Mouse (Mus musculus): ENCODE measurements around the gene Mms19. TPM values are rescaled to one million over a fixed set of nuclear protein-coding genes. Genes with fewer than 3 reads are reported as not detected.

Mms19 gene
- polyA plus RNA-seq (2016; fragmentation: Nextera tagmentation; extraction: Ambion mirVana): 41.5 and 41.7 TPM in 2 replicates

DNA sequence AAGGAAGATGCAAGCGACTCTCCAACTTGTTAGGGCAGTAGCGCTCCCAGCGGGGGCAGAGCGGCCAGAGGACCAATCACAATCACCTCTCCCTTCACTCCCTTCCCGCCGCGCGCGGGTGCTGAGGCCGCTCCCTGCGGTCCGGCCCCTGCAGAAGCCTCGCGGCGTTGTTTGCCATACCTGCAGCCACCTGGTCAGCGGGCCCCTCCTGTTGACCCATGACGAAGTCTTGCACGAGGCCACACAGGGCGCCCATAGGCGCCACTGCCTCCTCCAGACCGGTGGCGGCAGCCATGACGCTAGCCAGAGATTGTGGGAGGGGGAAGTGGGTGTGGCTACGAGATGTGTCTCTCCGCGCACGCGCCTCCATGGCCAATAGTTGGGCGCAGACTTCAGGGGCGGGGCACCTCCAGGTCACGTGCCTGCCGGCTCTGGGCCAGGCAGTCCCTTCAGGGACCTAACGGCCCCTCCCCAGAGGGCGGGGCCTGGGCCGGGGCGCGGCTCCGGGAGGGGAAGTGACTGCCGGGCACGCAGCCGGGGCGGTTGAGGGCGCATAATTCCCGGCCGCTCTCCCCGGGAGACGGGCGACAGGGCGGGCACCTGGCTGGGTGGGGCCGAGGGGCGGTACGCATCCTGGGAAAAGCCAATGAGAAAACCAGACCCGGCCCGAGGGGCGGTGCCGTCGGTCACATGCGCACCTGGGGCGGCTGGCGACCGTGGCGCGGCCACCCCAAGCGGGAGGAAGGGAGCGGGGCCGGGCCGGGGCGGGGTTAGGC is at the start of gene Mms19:
Gene Mms19, minus strand, starts transcription at position 339 of the 776 bp plus-strand sequence.
- Histone ChIP-seq H3K27ac (peak within 1 kb of the TSS; percentile 84), H3K9me3 (no peaks in the 10 kb centered on the region), H3K4me3 (peak within 1 kb of the TSS; percentile 92), H3K4me1 (peaks cover 24% of the 10 kb centered on the region), H3K9ac (peak within 1 kb of the TSS; percentile 78), H3K27me3 (no peaks in the 10 kb centered on the region), H3K36me3 (no peaks in the 10 kb centered on the region; the same call in 1 of the 2 replicates), H3K4me2 (replicated peaks) (peak within 1 kb of the TSS; percentile 81)
- peak; percentile 88 for ATAC-seq (ENCODE audit: insufficient number of reproducible peaks, insufficient read depth, low FRiP score, low TSS enrichment)
- under 1% methylated on average over 61 of the region's 68 CpGs for WGBS

DNA sequence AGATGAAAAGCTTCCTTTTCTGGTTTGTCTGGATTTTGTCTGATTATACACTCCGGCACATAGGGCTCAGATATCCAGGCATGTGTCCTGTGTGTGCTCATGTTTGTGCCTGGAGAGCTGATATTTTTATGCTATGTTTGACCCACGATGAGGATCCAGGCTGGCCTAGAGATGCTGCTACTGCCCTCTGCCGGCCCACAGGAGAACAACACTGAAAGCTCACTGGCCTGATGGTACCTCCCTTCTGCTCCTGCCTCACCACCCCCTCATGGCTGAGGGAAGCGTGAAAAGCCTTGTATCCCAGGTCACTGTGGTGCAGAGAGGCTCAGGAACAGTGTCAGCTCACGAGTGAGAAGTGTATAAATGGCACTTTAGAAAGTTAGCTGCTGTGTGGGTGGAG is 45.2 kb upstream of the Mms19 start:
- Histone ChIP-seq H3K27me3 (no peaks in the 10 kb centered on the region), H3K4me2 (replicated peaks) (no peak overlapping the region), H3K36me3 (no peaks in the 10 kb centered on the region), H3K9me3 (no peaks in the 10 kb centered on the region), H3K27ac (no peak overlapping the region), H3K4me3 (no peak overlapping the region), H3K9ac (no peak overlapping the region), H3K4me1 (0 out of 2 replicates have a peak, but pooled peaks cover 9% of the 10 kb centered on the region)
- ATAC-seq (ENCODE audit: insufficient number of reproducible peaks, insufficient read depth, low FRiP score, low TSS enrichment): peak; percentile 54; the same call in 1 of the 2 replicates
- 8% methylated on average over 5 of the region's 5 CpGs for WGBS

DNA sequence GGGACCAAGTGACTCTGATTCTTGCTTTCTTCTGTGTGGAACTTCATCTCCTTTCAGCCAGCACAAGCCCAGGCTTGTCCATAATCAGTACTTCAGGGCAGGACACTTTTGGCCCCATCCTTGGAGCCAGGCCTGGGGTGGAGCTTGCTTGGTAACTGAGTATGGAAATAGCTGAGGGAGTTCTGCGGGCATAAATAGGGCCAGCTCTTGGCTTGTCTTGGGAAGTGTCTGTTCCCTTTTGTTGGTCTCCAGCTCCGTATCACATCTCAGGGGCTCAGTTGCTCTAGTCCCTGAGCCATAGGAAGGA is 41.5 kb upstream of the Mms19 start:
- no peak for ATAC-seq (ENCODE audit: insufficient number of reproducible peaks, insufficient read depth, low FRiP score, low TSS enrichment)
- no peak overlapping the region for H3K4me2 ChIP-seq (replicated peaks)
- peaks cover 23% of the 10 kb centered on the region for H3K4me1 ChIP-seq
- no peak overlapping the region for H3K4me3 ChIP-seq
- H3K9ac ChIP-seq: no peak overlapping the region
- no peaks in the 10 kb centered on the region for H3K9me3 ChIP-seq
- no peaks in the 10 kb centered on the region for H3K36me3 ChIP-seq
- H3K27ac ChIP-seq: no peak overlapping the region
- H3K27me3 ChIP-seq: no peaks in the 10 kb centered on the region
- 72% methylated on average over 2 of the region's 2 CpGs for WGBS

DNA sequence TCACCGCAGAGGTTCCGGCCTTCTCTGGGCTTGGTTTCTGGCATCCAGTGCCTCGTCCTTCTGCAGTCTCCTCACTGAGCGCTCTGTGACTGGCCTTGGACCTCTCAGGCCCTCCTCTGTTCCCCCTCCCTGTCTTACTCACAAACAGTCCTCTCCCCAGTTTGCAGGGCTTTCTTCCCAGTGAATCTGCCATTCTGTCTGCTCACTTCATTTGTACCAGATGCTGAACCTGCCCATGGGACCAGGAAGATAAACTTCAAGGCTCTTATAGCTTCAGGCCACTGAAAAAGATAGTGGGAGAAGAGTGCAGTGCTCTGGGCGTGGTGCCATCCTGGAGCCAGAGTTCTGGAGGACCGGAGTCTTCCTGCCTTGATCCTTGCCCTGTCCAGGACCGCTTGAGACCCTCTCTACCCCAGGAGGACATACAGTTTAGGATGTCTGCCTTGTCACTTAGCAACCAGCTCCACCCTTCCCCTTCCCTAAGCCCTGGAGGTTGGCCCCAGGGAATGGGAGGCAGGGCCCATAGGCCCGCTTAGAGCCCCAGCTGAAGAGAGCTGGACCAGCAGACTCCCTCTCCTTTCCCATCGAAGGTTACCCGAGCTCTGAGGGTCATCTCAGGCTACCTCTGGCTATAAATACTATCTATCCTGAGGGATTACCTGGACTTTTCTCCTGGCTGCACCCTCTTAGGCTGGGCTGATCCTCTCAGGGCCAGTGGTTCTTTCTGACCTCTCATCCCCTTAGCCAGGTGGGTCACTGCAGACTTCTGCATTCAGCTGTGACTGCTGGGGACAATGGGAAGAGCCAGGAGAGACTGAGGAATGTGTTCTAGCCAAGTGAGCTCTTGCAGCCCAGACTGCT is 41.0 kb upstream of the Mms19 start:
- no peak for ATAC-seq (ENCODE audit: insufficient number of reproducible peaks, insufficient read depth, low FRiP score, low TSS enrichment)
- Histone ChIP-seq H3K9ac (no peak overlapping the region), H3K27ac (no peak overlapping the region), H3K4me1 (peaks cover 29% of the 10 kb centered on the region), H3K4me2 (replicated peaks) (no peak overlapping the region), H3K27me3 (no peaks in the 10 kb centered on the region), H3K36me3 (no peaks in the 10 kb centered on the region), H3K4me3 (no peak overlapping the region), H3K9me3 (no peaks in the 10 kb centered on the region)
- WGBS: 67% methylated on average over 10 of the region's 10 CpGs

DNA sequence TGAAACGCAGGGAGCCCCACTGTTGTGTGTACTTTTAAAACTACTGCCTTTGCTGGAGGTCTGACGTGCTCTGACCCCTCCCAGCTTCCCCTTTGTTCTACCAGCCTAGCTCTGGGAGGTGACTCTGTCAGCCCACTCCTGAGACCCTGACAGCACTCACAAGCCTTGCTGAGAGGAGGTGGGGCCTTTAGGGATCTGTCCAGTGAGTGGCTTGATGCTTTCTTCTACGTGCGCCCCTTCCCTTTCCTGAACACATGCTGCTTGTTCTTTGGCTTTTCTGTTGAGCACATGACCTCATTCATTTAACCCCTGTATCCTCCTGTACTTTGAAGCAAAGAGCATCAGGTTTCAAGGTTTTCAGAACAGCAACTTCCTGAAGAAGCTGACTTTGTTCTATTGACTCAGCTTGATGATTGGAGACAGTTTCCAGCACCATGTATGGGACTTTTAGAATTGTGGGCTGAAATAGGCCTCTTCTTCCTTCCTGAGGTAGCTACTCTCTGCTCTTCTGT is 38.1 kb upstream of the Mms19 start:
- Histone ChIP-seq H3K4me3 (no peak overlapping the region), H3K36me3 (no peaks in the 10 kb centered on the region), H3K9me3 (no peaks in the 10 kb centered on the region), H3K4me1 (peaks cover 37% of the 10 kb centered on the region), H3K9ac (no peak overlapping the region), H3K27ac (peak overlapping the region; percentile 58), H3K27me3 (no peaks in the 10 kb centered on the region), H3K4me2 (replicated peaks) (no peak overlapping the region)
- no peak for ATAC-seq (ENCODE audit: insufficient number of reproducible peaks, insufficient read depth, low FRiP score, low TSS enrichment)
- WGBS: 13% methylated on average over 4 of the region's 4 CpGs

DNA sequence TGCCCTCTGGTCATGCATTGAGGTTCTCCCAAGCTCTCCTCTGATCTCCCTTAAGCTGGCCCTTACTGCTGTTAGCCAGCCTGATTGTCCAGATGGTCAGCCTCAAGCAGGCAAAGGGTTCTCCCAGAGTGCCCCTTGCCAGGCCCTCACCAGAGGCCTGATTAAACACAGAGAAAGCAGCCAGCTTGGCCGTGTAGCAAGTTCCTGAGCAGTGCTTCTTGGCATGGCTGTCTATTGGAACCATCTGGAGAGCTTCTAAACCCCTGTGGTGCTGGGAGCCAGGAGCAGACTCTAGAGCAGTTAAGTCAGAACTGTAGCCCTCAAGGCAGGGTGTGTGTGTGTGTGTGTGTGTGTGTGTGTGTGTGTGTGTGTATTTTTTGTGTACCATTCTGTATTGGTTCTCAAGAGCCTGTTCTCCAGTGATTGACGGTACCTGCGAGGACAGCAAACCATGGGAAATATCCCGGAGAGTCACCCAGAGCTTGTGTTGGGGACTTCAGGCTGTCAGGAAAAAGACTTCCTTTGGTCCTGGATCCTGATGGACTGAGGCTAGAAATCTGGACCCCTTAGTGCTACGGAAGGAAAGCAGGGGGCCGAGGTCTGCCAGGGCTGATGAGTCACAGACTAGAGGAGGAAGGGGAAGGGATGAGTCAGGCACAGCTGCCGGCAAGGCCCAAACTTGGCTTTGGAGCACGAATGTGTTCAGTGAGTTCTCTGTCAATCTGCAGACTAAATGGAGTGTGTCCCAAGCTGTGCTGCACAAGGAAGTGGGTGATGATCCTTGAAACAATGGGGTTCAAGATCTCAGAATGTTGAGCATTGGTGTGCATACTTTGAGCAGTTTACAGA is 36.7 kb upstream of the Mms19 start:
- H3K36me3 ChIP-seq: no peaks in the 10 kb centered on the region
- peaks cover 35% of the 10 kb centered on the region for H3K4me1 ChIP-seq
- peak overlapping the region; percentile 60 for H3K27ac ChIP-seq
- ATAC-seq (ENCODE audit: insufficient number of reproducible peaks, insufficient read depth, low FRiP score, low TSS enrichment): no peak
- H3K4me3 ChIP-seq: no peak overlapping the region
- H3K27me3 ChIP-seq: no peaks in the 10 kb centered on the region
- no peak overlapping the region for H3K9ac ChIP-seq
- H3K4me2 ChIP-seq (replicated peaks): no peak overlapping the region
- WGBS: 73% methylated on average over 8 of the region's 8 CpGs
- H3K9me3 ChIP-seq: no peaks in the 10 kb centered on the region

DNA sequence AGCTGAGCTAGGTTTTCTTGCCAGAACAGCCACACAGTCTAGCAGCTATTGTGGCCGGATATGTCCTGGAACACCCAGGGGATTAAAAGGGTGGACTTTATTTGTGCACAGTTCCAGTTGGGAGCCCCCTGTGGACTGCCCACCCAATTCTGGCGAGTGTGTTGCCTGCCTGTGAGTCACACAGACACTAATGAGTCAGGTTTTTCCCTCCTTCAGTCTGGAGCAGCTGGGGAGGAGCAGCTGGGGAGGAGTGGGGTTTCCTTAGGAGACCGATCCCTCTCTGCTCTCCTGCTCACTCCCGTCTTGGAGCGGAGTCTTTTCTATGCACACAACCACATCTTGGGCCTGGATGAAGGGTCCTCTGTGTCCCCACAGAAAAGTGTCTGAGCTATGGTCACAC is 35.9 kb upstream of the Mms19 start:
- 57% methylated on average over 5 of the region's 5 CpGs for WGBS
- ATAC-seq (ENCODE audit: insufficient number of reproducible peaks, insufficient read depth, low FRiP score, low TSS enrichment): no peak
- Histone ChIP-seq H3K9ac (no peak overlapping the region), H3K27me3 (no peaks in the 10 kb centered on the region), H3K9me3 (no peaks in the 10 kb centered on the region), H3K4me3 (no peak overlapping the region), H3K27ac (peak overlapping the region; percentile 60), H3K36me3 (no peaks in the 10 kb centered on the region), H3K4me2 (replicated peaks) (no peak overlapping the region), H3K4me1 (peaks cover 28% of the 10 kb centered on the region)

DNA sequence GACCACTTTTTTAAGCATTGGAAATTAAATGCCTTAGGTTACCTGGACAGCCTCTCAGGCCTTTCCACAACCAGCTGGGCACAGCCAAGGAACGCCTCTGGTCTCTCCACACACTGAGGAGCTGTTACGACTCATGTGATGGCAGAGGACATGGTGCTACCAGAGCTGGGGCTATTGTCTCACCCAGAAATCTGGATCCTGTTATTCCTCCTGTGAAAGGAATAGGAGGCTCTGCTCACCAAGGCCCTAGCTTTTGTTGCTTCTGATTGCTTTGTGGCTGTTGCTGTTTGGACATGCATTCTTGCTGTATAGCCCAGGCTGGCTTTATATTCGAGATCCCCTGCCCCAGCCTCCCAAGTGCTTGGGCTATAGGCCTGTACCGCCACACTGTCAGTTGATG is 35.3 kb upstream of the Mms19 start:
- peaks cover 28% of the 10 kb centered on the region for H3K4me1 ChIP-seq
- no peaks in the 10 kb centered on the region for H3K27me3 ChIP-seq
- H3K4me2 ChIP-seq (replicated peaks): no peak overlapping the region
- H3K36me3 ChIP-seq: no peaks in the 10 kb centered on the region
- H3K9me3 ChIP-seq: no peaks in the 10 kb centered on the region
- WGBS: 67% methylated on average over 4 of the region's 4 CpGs
- no peak overlapping the region for H3K9ac ChIP-seq
- H3K27ac ChIP-seq: peak overlapping the region; percentile 9; the same call in 1 of the 2 replicates
- no peak for ATAC-seq (ENCODE audit: insufficient number of reproducible peaks, insufficient read depth, low FRiP score, low TSS enrichment)
- H3K4me3 ChIP-seq: no peak overlapping the region

DNA sequence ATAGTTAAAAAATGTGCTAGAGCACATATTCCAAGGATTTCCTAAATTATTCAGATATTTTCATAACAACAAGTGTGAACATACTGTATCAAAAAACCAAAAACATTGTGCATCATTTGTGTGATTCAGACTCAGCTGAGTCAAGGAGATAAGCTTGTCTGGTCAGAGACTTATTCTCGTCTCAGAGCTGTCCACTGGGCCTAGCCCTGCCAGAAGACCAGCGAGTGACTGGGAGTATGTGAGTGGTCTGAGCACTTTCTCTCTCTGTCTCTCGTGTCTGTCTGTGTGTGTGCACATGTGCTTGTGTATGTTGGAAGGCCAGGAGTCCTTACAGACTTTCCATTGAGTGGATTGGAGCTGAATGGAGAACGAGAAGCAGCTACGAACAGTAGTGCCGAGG is 34.0 kb upstream of the Mms19 start:
- H3K9ac ChIP-seq: no peak overlapping the region
- no peaks in the 10 kb centered on the region for H3K9me3 ChIP-seq
- no peaks in the 10 kb centered on the region for H3K36me3 ChIP-seq
- H3K4me2 ChIP-seq (replicated peaks): no peak overlapping the region
- H3K27ac ChIP-seq: no peak overlapping the region
- no peak for ATAC-seq (ENCODE audit: insufficient number of reproducible peaks, insufficient read depth, low FRiP score, low TSS enrichment)
- no peaks in the 10 kb centered on the region for H3K27me3 ChIP-seq
- H3K4me3 ChIP-seq: no peak overlapping the region
- H3K4me1 ChIP-seq: peaks cover 28% of the 10 kb centered on the region
- 86% methylated on average over 6 of the region's 6 CpGs for WGBS

DNA sequence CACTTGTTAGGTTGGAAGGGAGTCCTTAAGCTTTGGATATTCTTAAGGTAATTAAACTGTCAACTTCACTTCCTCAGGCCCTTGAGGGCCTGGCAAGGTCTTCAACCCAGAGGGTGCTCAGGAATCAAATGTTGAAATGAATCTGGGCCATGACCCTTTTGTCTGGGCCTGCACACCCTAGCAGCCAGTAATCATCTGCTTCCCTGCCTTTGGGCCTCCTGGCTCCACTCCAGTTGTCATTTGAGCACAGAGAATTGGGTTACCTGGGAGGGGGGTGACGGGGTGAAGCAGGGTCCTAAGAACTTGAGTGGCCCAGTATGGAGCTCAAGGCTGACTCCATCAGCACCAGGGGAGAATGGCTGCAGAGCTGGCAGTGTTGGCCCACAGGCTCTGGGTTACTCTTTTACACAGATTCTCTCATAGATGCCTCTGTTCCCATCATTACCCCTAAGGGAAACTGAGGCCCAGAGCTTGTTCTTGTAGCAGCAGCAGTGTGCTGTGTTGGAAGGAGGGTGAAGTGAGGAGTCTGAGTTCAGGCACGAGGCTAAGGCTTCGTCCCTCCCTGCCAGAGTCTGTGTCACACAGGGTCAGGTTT is 33.4 kb upstream of the Mms19 start:
- Histone ChIP-seq H3K36me3 (no peaks in the 10 kb centered on the region), H3K4me2 (replicated peaks) (no peak overlapping the region), H3K27me3 (no peaks in the 10 kb centered on the region), H3K27ac (peak overlapping the region; percentile 48; the same call in 1 of the 2 replicates), H3K9me3 (no peaks in the 10 kb centered on the region), H3K4me1 (peaks cover 28% of the 10 kb centered on the region), H3K9ac (no peak overlapping the region), H3K4me3 (no peak overlapping the region)
- WGBS: 66% methylated on average over 3 of the region's 3 CpGs
- no peak for ATAC-seq (ENCODE audit: insufficient number of reproducible peaks, insufficient read depth, low FRiP score, low TSS enrichment)

DNA sequence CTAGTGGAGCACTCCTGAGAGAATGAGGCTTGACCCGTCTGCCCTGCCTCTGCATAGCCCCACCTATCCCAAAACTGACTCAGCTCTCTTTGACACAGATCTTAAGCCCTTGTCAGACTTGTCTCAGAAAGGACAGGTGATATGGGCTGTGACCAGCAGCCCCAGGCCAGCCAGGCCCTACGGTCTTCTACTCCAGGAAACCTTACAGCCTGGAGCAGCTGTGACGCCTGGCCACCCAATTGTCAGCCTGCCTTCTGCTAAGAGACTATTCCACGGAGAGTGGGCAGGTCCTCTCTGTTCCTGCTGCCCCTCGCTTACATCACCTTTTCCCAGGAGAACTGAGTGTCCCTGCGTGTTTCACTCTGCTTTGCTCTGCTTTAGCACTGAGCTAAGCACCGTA is 30.2 kb upstream of the Mms19 start:
- Histone ChIP-seq H3K27me3 (no peaks in the 10 kb centered on the region), H3K9me3 (no peaks in the 10 kb centered on the region), H3K4me1 (peaks cover 19% of the 10 kb centered on the region), H3K4me3 (no peak overlapping the region), H3K9ac (no peak overlapping the region), H3K4me2 (replicated peaks) (no peak overlapping the region), H3K36me3 (no peaks in the 10 kb centered on the region), H3K27ac (no peak overlapping the region)
- 77% methylated on average over 7 of the region's 7 CpGs for WGBS
- no peak for ATAC-seq (ENCODE audit: insufficient number of reproducible peaks, insufficient read depth, low FRiP score, low TSS enrichment)

Measured in embryonic facial prominence, embryonic 12.5 days (tissue).